9 mouse cellular contexts compared by ENCODE assay signal in the genomic region with DNA sequence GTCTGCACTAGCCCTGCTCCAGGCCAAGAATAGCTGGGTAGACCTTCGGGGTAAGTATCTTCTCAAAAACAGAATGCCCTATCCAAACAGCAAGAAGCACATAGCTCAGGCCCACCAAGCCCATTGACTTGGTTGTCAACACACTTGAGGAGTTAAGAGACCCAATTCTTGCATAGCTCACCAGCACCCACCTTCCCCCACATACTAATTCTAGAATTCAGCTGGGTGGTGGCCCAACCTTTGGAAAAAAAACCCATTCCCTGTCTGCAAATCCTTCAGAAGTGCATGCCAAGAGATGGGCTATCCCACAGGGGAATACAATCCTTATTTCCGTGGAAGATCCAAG. TPM values are rescaled to one million over a fixed set of nuclear protein-coding genes. Genes with fewer than 3 reads are reported as not detected.
DNase-seq lines count a peak whose midpoint lies in the region; ATAC-seq and TF ChIP-seq lines count a peak whose summit lies in the region.
"Had no signal": no experiment of that assay in that cellular context is flagged by ENCODE, and none has a peak within 500 bp of the region (broad histone marks: within the 10 kb centered on the region; RNA-seq: fewer than 3 reads in every experiment).

No protein-coding gene starts in this region.

- H3K27ac ChIP-seq in gastrocnemius, adult 2 months = peak overlapping the region; percentile 57; the same call in 1 of the 2 replicates
- H3K27ac ChIP-seq in lung, embryonic 16.5 days (ENCODE audit: low read length) = peak overlapping the region; percentile 70
- H3K27ac ChIP-seq in limb, embryonic 15.5 days = no peak overlapping the region
- no peak overlapping the region for H3K27ac ChIP-seq in stomach, embryonic 16.5 days (ENCODE audit: low read length)

- H3K9ac ChIP-seq in lung, embryonic 16.5 days (ENCODE audit: low read length) = peak overlapping the region; percentile 75
- H3K9ac ChIP-seq in limb, embryonic 15.5 days = no peak overlapping the region
- peak overlapping the region; percentile 75; the same call in 1 of the 2 replicates for H3K9ac ChIP-seq in stomach, embryonic 16.5 days (ENCODE audit: low read length)

- peak overlapping the region; percentile 96 for H3K4me2 ChIP-seq in lung, embryonic 16.5 days (ENCODE audit: low read depth, low read length)
- H3K4me2 ChIP-seq in limb, embryonic 15.5 days = peak overlapping the region; percentile 98
- peak overlapping the region; percentile 87 for H3K4me2 ChIP-seq in stomach, embryonic 16.5 days (ENCODE audit: low read depth, low read length)

- H3K4me3 ChIP-seq in gastrocnemius, adult 2 months = peak overlapping the region; percentile 74
- H3K4me3 ChIP-seq in lung, embryonic 16.5 days (ENCODE audit: low read length) = peak overlapping the region; percentile 74
- H3K4me3 ChIP-seq in limb, embryonic 15.5 days = peak overlapping the region; percentile 67
- H3K4me3 ChIP-seq in stomach, embryonic 16.5 days (replicated peaks; ENCODE audit: low read length) = peak overlapping the region; percentile 71

- WGBS in lung, embryonic 16.5 days = 43% methylated on average over 2 of the region's 2 CpGs
- WGBS in limb, embryonic 15.5 days = 60% methylated on average over 2 of the region's 2 CpGs
- WGBS in stomach, embryonic 16.5 days = 55% methylated on average over 2 of the region's 2 CpGs

- no peaks in the 10 kb centered on the region for H3K36me3 ChIP-seq in lung, embryonic 16.5 days (ENCODE audit: control insufficient read depth, insufficient read depth, low read length)
- no peaks in the 10 kb centered on the region for H3K36me3 ChIP-seq in limb, embryonic 15.5 days
- H3K36me3 ChIP-seq in stomach, embryonic 16.5 days (ENCODE audit: control insufficient read depth, insufficient read depth, low read length) = no peaks in the 10 kb centered on the region

- H3K27me3 ChIP-seq in lung, embryonic 16.5 days (ENCODE audit: control insufficient read depth, insufficient read depth, low read depth, low read length) = peaks cover 15% of the 10 kb centered on the region; the same call in 1 of the 2 replicates
- H3K27me3 ChIP-seq in limb, embryonic 15.5 days = peaks cover 28% of the 10 kb centered on the region
- peaks cover 5% of the 10 kb centered on the region for H3K27me3 ChIP-seq in stomach, embryonic 16.5 days (ENCODE audit: control insufficient read depth, insufficient read depth, low read length)

- 0 out of 2 replicates have a peak, but pooled peaks cover 6% of the 10 kb centered on the region for H3K4me1 ChIP-seq in lung, embryonic 16.5 days (replicated peaks; ENCODE audit: control insufficient read depth, insufficient read depth, low read length)
- peaks cover 16% of the 10 kb centered on the region for H3K4me1 ChIP-seq in limb, embryonic 15.5 days
- H3K4me1 ChIP-seq in stomach, embryonic 16.5 days (ENCODE audit: control insufficient read depth, insufficient read depth, low read length) = no peaks in the 10 kb centered on the region

- H3K9me3 ChIP-seq in lung, embryonic 16.5 days (ENCODE audit: control insufficient read depth, low read length) = no peaks in the 10 kb centered on the region
- H3K9me3 ChIP-seq in limb, embryonic 15.5 days = no peaks in the 10 kb centered on the region
- H3K9me3 ChIP-seq in stomach, embryonic 16.5 days (replicated peaks; ENCODE audit: control insufficient read depth, low read length) = no peaks in the 10 kb centered on the region

- DNase-seq in gastrocnemius, adult 2 months = no peak
- DNase-seq in gastrocnemius, postnatal 14 days = no peak
- DNase-seq in lung, postnatal 10 days = no peak
- DNase-seq in layer of hippocampus, postnatal 10 days (ENCODE audit: low spot score in 2 of 2) = no peak

- ATAC-seq in lung, embryonic 16.5 days (ENCODE audit: low read depth) = no peak; the same call in 1 of the 2 replicates
- ATAC-seq in limb, embryonic 15.5 days (ENCODE audit: insufficient number of reproducible peaks, low FRiP score, low TSS enrichment, low read depth) = no peak
- ATAC-seq in stomach, embryonic 16.5 days (ENCODE audit: insufficient read depth, low FRiP score) = no peak; the same call in 1 of the 2 replicates
- ATAC-seq in megakaryocyte-erythroid progenitor cell, adult 5-6 weeks (replicated peaks; ENCODE audit: low FRiP score, low TSS enrichment, poor library complexity, severe bottlenecking) = no peak
- ATAC-seq: activated CD4-positive, CD25-positive, alpha-beta regulatory T cell, adult 4 months had no signal

- intact Hi-C loops in gastrocnemius, adult 2 months (cut with DNase I) = no loop called here
- intact Hi-C loops in gastrocnemius, postnatal 14 days (cut with DNase I; ENCODE audit: low total_unique reads) = no loop called here

- no peak for TF ChIP-seq CTCF in gastrocnemius, adult 2 months (IDR thresholded peaks at IDR 0.05)

RNA-seq across cellular contexts. Expression of a gene that starts 26.7 kb away (rescaled TPM):
- 1 to 10 TPM; 2.0 to 3.3 TPM for total RNA-seq in gastrocnemius, adult 2 months (2021)
- total RNA-seq in gastrocnemius, postnatal 14 days (2021) = 1 to 10 TPM; 3.9 to 5.1 TPM
- polyA plus RNA-seq in lung, embryonic 16.5 days (2015; fragmentation: Nextera tagmentation; extraction: Ambion mirVana) = 8.0 and 9.4 TPM in 2 replicates
- polyA plus RNA-seq in limb, embryonic 15.5 days (2015; fragmentation: Nextera tagmentation; extraction: Ambion mirVana) = 1.5 and 1.9 TPM in 2 replicates
- polyA plus RNA-seq in stomach, embryonic 16.5 days (2015; fragmentation: Nextera tagmentation; extraction: Ambion mirVana) = 4.7 and 5.8 TPM in 2 replicates
- 10 to 100 TPM; 56.3 to 59.2 TPM for total RNA-seq in layer of hippocampus, postnatal 10 days (2021)
- total RNA-seq in megakaryocyte-erythroid progenitor cell, adult 5-6 weeks (2014; fragmentation: Nextera tagmentation) = 0.42 TPM in 1 of 2 replicates, not detected in the other
- not detected in 2 replicates for total RNA-seq in megakaryocyte-erythroid progenitor cell, adult 5-6 weeks (2017)

Comparison
In these comparisons a context has a peak if more than half of its experiments do, and no peak if none do; other contexts are left out.
1. H3K27ac ChIP-seq: peak in gastrocnemius, adult 2 months (single experiment) and lung, embryonic 16.5 days (single experiment); none in limb, embryonic 15.5 days (single experiment) and stomach, embryonic 16.5 days (single experiment).
2. RNA of a gene that starts 26.7 kb away (total RNA-seq): 56.3 to 59.2 TPM in layer of hippocampus, postnatal 10 days; 3.9 to 5.1 TPM in gastrocnemius, postnatal 14 days, 2.0 to 3.3 TPM in gastrocnemius, adult 2 months and 0.42 TPM in megakaryocyte-erythroid progenitor cell, adult 5-6 weeks; every median in the first group is over 4 times any median in the second.
3. Peak in every context shown above with its lines, with median percentiles within 50 percentile points of each other: H3K4me3 ChIP-seq and H3K4me2 ChIP-seq.